Mouse (Mus musculus) limb, embryonic 12.5 days (tissue): ENCODE data around the gene Clcn1. TPM values are rescaled to one million over a fixed set of nuclear protein-coding genes. Genes with fewer than 3 reads are reported as not detected.

Experiments used
- ATAC-seq: fragments of 200-750 bp; cut with Nextera tagmentation; 2 replicates; pipeline ENCODE4 v1.8.0; 2017; ENCODE audit warnings: low read depth, moderate TSS enrichment; ENCODE audit not compliant: insufficient number of reproducible peaks, insufficient read depth, low FRiP score, low TSS enrichment
- H3K27ac ChIP-seq: fragments of 300-500 bp; sonication (generic); 2 replicates; pipeline ENCODE4 v1.5.1; 2016; ENCODE audit warnings: mild to moderate bottlenecking, moderate library complexity
- H3K27me3 ChIP-seq: fragments of 300-500 bp; sonication (generic); 2 replicates; pipeline ENCODE4 v1.6.1; 2016; ENCODE audit warnings: mild to moderate bottlenecking, moderate library complexity
- H3K36me3 ChIP-seq: fragments of 300-500 bp; sonication (generic); 2 replicates; pipeline ENCODE4 v1.6.1; 2016; ENCODE audit warnings: mild to moderate bottlenecking, moderate library complexity
- H3K4me1 ChIP-seq: fragments of 300-500 bp; sonication (generic); replicated peaks from 2 replicates; pipeline ENCODE4 v1.6.1; 2016
- H3K4me2 ChIP-seq: fragments of 300-500 bp; sonication (generic); 2 replicates; pipeline ENCODE4 v1.6.1; 2016; ENCODE audit warnings: mild to moderate bottlenecking, moderate library complexity
- H3K4me3 ChIP-seq: fragments of 300-500 bp; sonication (generic); replicated peaks from 2 replicates; pipeline ENCODE4 v1.5.1; 2016; ENCODE audit warnings: mild to moderate bottlenecking
- H3K9ac ChIP-seq: fragments of 300-500 bp; sonication (generic); replicated peaks from 2 replicates; pipeline ENCODE4 v1.6.1; 2016; ENCODE audit warnings: mild to moderate bottlenecking, moderate library complexity
- H3K9me3 ChIP-seq: fragments of 300-500 bp; sonication (generic); 2 replicates; pipeline ENCODE4 v1.6.1; 2016; ENCODE audit warnings: mild to moderate bottlenecking, moderate library complexity
- WGBS: fragments of 180-500 bp; shearing (Covaris S2); methylation state at CpG from one replicate; pipeline ENCODE4 v1.1.7; 2016; 5-methylcytosine and 5-hydroxymethylcytosine counted together
- polyA plus RNA-seq: library from polyadenylated mRNA; unstranded; fragments of >200 nt; fragmentation: Nextera tagmentation; extraction: Ambion mirVana; gene quantifications from 2 replicates; pipeline ENCODE4 v1.2.1, GENCODE M21; 2016

The Clcn1 gene
- polyA plus RNA-seq, 1 experiment from 2014 or later = 0.51 TPM

- ATAC-seq = no peak
- Histone ChIP-seq H3K4me2 (no peak overlapping the region), H3K27ac (no peak overlapping the region), H3K4me3 (no peak overlapping the region), H3K27me3 (no peaks in the 10 kb centered on the region), H3K9ac (no peak overlapping the region; the same call in 1 of the 2 replicates), H3K4me1 (no peaks in the 10 kb centered on the region), H3K36me3 (peaks cover 64% of the 10 kb centered on the region), H3K9me3 (no peaks in the 10 kb centered on the region)
- WGBS = 85% methylated on average over 6 of the region's 6 CpGs
Measured at GRCm38 (mm10) chr6:42360231-42360840, 73.9 kb downstream of the Clcn1 start.

- Histone ChIP-seq H3K4me2 (no peak overlapping the region), H3K36me3 (peaks cover 55% of the 10 kb centered on the region), H3K4me3 (no peak overlapping the region), H3K4me1 (no peaks in the 10 kb centered on the region), H3K9ac (no peak overlapping the region), H3K9me3 (no peaks in the 10 kb centered on the region), H3K27me3 (no peaks in the 10 kb centered on the region), H3K27ac (no peak overlapping the region)
- no peak for ATAC-seq
- WGBS = 91% methylated on average over 13 of the region's 13 CpGs
Measured at GRCm38 (mm10) chr6:42361041-42361895, 74.8 kb downstream of the Clcn1 start.

DNA sequence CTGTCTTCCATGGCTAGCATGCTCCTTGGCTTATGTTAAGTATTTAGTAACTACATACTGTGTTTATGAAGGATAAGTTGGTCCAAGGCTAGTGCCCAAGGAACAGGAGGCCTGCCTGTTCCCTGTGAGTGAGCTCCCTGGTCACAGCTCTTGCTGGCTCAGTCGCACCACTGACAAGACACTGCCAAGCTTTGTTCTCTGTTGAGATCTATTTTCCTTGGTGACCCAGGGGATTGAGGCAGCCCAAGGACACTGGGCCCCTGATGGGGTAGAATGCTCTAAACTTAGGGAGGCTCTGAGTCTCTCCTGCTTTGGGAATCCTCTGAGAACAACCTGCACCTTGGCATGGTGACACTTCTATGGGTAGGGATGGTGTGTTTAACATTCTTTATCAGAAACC, 75.6 kb downstream of the Clcn1 start:
- no peak overlapping the region for H3K4me2 ChIP-seq
- 86% methylated on average over 1 of the region's 1 CpGs for whole genome bisulfite sequencing
- H3K4me1 ChIP-seq = no peaks in the 10 kb centered on the region
- no peaks in the 10 kb centered on the region for H3K27me3 ChIP-seq
- no peak overlapping the region for H3K4me3 ChIP-seq
- peaks cover 47% of the 10 kb centered on the region for H3K36me3 ChIP-seq
- no peaks in the 10 kb centered on the region for H3K9me3 ChIP-seq
- no peak overlapping the region for H3K9ac ChIP-seq
- ATAC-seq = no peak
- no peak overlapping the region for H3K27ac ChIP-seq

- Histone ChIP-seq H3K4me2 (no peak overlapping the region), H3K27me3 (no peaks in the 10 kb centered on the region)
- 72% methylated on average over 1 of the region's 1 CpGs for WGBS
Measured at GRCm38 (mm10) chr6:42362497-42362896, 76.0 kb downstream of the Clcn1 start.

GRCm38 (mm10) chr6:42362974-42363373, 76.5 kb downstream of the Clcn1 start:
- ATAC-seq = no peak
- Histone ChIP-seq H3K27ac (no peak overlapping the region), H3K4me1 (no peaks in the 10 kb centered on the region), H3K27me3 (no peaks in the 10 kb centered on the region), H3K36me3 (peaks cover 38% of the 10 kb centered on the region), H3K4me2 (no peak overlapping the region), H3K4me3 (no peak overlapping the region), H3K9ac (no peak overlapping the region), H3K9me3 (no peaks in the 10 kb centered on the region)
- 38% methylated on average over 3 of the region's 3 CpGs for WGBS

More at GRCm38 (mm10) chr6:42362497-42362896, 76.0 kb downstream of the Clcn1 start:
- ATAC-seq = no peak
- no peak overlapping the region for H3K27ac ChIP-seq
- peaks cover 43% of the 10 kb centered on the region for H3K36me3 ChIP-seq
- no peaks in the 10 kb centered on the region for H3K4me1 ChIP-seq
- H3K4me3 ChIP-seq = no peak overlapping the region
- no peaks in the 10 kb centered on the region for H3K9me3 ChIP-seq
- no peak overlapping the region for H3K9ac ChIP-seq

- Histone ChIP-seq H3K27ac (no peak overlapping the region), H3K4me2 (no peak overlapping the region), H3K9me3 (no peaks in the 10 kb centered on the region), H3K27me3 (no peaks in the 10 kb centered on the region), H3K9ac (no peak overlapping the region), H3K36me3 (peaks cover 27% of the 10 kb centered on the region), H3K4me1 (no peaks in the 10 kb centered on the region), H3K4me3 (no peak overlapping the region)
- no peak for ATAC-seq
- 87% methylated on average over 4 of the region's 4 CpGs for WGBS
Measured at GRCm38 (mm10) chr6:42364066-42364465, 77.6 kb downstream of the Clcn1 start.

GRCm38 (mm10) chr6:42364607-42365006, 78.1 kb downstream of the Clcn1 start:
- Histone ChIP-seq H3K4me2 (no peak overlapping the region), H3K9ac (no peak overlapping the region), H3K36me3 (peaks cover 22% of the 10 kb centered on the region), H3K4me1 (no peaks in the 10 kb centered on the region), H3K9me3 (no peaks in the 10 kb centered on the region), H3K27ac (no peak overlapping the region), H3K27me3 (no peaks in the 10 kb centered on the region), H3K4me3 (no peak overlapping the region)
- WGBS = 90% methylated on average over 15 of the region's 15 CpGs
- no peak for ATAC-seq

GRCm38 (mm10) chr6:42365215-42365614, 78.7 kb downstream of the Clcn1 start:
- peaks cover 16% of the 10 kb centered on the region for H3K36me3 ChIP-seq
- H3K4me3 ChIP-seq = no peak overlapping the region
- no peak overlapping the region for H3K27ac ChIP-seq
- no peaks in the 10 kb centered on the region for H3K9me3 ChIP-seq
- no peak overlapping the region for H3K9ac ChIP-seq
- no peak overlapping the region for H3K4me2 ChIP-seq
- H3K4me1 ChIP-seq = peaks cover 5% of the 10 kb centered on the region
- H3K27me3 ChIP-seq = no peaks in the 10 kb centered on the region
- ATAC-seq = no peak
- whole genome bisulfite sequencing = 83% methylated on average over 6 of the region's 6 CpGs

Other genes with a start within 250 kb of the Clcn1 start
- gene Sva, start 248.3 kb upstream of the Clcn1 start, polyA plus RNA-seq = not detected in 2 replicates
- not detected in 2 replicates for gene Tas2r139, start 145.7 kb upstream of the Clcn1 start, polyA plus RNA-seq
- not detected in 2 replicates for gene Tas2r144, start 71.4 kb upstream of the Clcn1 start, polyA plus RNA-seq
- 25.4 and 25.8 TPM in 2 replicates for gene Gstk1, start 40.8 kb upstream of the Clcn1 start, polyA plus RNA-seq
- 1.6 and 1.7 TPM in 2 replicates for gene Tmem139, start 24.7 kb upstream of the Clcn1 start, polyA plus RNA-seq
- 75.9 and 77.1 TPM in 2 replicates for gene Casp2, start 21.7 kb upstream of the Clcn1 start, polyA plus RNA-seq
- 0.68 and 0.79 TPM in 2 replicates for gene Fam131b, start 38.0 kb downstream of the Clcn1 start, polyA plus RNA-seq
- gene Zyx, start 62.9 kb downstream of the Clcn1 start, polyA plus RNA-seq = 86.1 and 109 TPM in 2 replicates
- gene Epha1, start 86.6 kb downstream of the Clcn1 start, polyA plus RNA-seq = 7.8 and 9.0 TPM in 2 replicates
- gene Tas2r143, start 113.6 kb downstream of the Clcn1 start, polyA plus RNA-seq = not detected in 2 replicates
- not detected in 2 replicates for gene Tas2r135, start 118.7 kb downstream of the Clcn1 start, polyA plus RNA-seq
- not detected in 2 replicates for gene Tas2r126, start 147.8 kb downstream of the Clcn1 start, polyA plus RNA-seq
- gene Olfr458, start 178.5 kb downstream of the Clcn1 start, polyA plus RNA-seq = not detected in 2 replicates
- not detected in 2 replicates for gene Olfr457, start 189.7 kb downstream of the Clcn1 start, polyA plus RNA-seq
- gene Olfr456, start 200.5 kb downstream of the Clcn1 start, polyA plus RNA-seq = not detected in 2 replicates